Mouse (Mus musculus): ENCODE results near the gene Rgs9. TPM values are rescaled to one million over a fixed set of nuclear protein-coding genes. Genes with fewer than 3 reads are reported as not detected.

The Rgs9 gene
- polyA plus RNA-seq, 1 experiment from 2014 or later, result 3.3 TPM

DNA sequence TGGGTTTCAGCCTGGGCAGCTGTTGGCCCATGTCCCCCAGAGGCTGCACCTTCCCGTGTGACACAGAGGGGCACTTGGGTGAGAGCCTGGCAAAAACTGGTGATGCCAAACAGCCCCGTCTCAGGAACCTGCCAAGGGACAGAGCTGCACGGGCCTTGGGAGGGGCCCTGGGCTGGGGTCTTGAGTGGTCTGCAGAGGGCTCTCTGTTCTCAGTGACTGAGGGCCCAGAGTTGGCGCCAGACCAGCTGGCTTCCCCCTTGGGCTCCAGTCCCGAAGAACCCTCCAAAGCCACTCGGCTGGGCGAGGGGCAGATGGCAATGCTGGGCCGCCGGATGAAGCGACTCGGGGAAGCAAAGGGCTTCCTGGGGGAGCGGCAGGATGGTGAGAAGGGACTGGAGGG, 70.8 kb downstream of the Rgs9 start:
- Histone ChIP-seq H3K27me3 (no peaks in the 10 kb centered on the region), H3K9ac (no peak overlapping the region), H3K4me2 (no peak overlapping the region), H3K4me3 (no peak overlapping the region), H3K36me3 (no peaks in the 10 kb centered on the region), H3K4me1 (no peaks in the 10 kb centered on the region), H3K9me3 (no peaks in the 10 kb centered on the region), H3K27ac (no peak overlapping the region)
- WGBS, result 82% methylated on average over 12 of the region's 12 CpGs
- ATAC-seq (ENCODE audit: insufficient number of reproducible peaks, low FRiP score, low TSS enrichment, low read depth), result no peak

DNA sequence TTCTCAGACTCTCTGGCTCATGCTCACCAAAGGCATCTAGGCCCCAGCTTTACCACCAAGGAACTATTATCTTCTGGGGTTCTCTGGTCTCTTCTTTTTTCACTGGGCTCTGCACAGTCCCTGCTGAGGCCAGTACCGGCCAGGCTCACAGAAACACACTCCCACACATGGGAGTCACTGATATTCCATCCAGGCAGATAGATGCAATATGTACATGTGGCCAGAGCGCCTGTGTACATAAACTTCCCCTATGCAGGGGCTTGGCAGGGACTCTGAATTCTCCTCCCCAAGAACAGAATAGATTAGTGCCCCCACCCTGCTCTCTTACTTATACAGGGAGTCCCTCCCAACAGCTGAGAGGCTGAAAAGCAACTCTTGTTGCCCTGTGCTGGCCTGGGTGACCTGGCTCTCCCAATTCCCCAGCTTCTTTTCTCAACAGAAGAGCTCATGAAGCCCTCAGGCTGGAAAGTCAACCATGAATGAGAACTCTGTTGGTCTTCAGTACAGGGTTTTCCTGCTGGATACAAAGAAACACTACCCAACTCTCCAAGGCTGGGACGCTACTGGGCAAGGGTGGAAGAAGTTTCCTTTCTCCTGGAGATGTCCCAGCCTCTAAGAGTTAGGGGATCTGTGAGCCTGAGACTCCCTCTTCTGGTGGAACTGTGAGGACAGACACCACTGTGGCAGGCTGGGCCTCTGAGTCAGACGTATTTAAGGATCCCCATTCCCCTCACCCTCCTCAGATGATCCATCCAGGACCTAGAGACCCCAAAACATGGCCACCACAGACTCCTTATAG, 76.5 kb downstream of the Rgs9 start:
- no peak for ATAC-seq (ENCODE audit: insufficient number of reproducible peaks, low FRiP score, low TSS enrichment, low read depth)
- Histone ChIP-seq H3K27ac (no peak overlapping the region), H3K9ac (no peak overlapping the region), H3K4me2 (no peak overlapping the region), H3K9me3 (no peaks in the 10 kb centered on the region), H3K4me1 (peaks cover 8% of the 10 kb centered on the region; the same call in 1 of the 2 replicates), H3K4me3 (no peak overlapping the region), H3K36me3 (no peaks in the 10 kb centered on the region), H3K27me3 (no peaks in the 10 kb centered on the region)
- 36% methylated on average over 4 of the region's 4 CpGs for WGBS

DNA sequence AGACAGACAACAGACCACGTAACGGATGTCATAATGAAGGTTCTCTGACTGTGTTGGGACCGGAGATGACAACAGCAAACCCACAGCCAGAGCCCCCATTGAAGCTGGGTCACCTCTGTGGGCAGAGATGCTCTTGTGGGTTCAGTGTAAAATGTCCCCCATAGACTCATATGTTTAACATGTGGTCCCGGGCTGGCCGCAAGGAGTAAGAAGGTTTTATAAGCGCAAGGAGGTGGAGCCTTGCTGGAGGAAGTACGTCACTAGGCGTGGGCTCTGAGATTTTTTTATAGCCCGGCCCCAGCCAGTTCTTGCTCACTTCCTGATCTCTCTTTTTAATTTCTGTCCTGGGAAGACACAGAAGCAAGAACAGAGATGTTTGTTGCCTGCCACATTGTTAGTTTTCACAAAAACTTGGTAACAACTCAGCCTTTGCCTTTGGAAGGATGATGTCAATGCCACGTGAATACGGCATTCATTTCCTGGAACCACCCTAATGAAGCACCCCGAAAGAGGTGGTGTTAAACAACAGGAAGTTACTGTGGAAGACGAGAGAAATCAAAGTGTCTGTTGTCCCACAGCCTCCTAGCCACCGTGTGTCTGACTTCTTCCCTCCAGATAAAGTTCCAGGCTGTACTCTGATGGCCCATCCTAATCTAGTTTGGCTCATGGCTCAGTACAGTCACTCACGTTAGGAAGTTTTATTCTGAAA, 79.1 kb downstream of the Rgs9 start:
- no peak for ATAC-seq (ENCODE audit: insufficient number of reproducible peaks, low FRiP score, low TSS enrichment, low read depth)
- Histone ChIP-seq H3K9me3 (no peaks in the 10 kb centered on the region), H3K27me3 (no peaks in the 10 kb centered on the region), H3K9ac (no peak overlapping the region), H3K36me3 (no peaks in the 10 kb centered on the region), H3K4me3 (no peak overlapping the region), H3K4me1 (peaks cover 8% of the 10 kb centered on the region; the same call in 1 of the 2 replicates), H3K4me2 (no peak overlapping the region), H3K27ac (no peak overlapping the region)
- 63% methylated on average over 15 of the region's 15 CpGs for WGBS

DNA sequence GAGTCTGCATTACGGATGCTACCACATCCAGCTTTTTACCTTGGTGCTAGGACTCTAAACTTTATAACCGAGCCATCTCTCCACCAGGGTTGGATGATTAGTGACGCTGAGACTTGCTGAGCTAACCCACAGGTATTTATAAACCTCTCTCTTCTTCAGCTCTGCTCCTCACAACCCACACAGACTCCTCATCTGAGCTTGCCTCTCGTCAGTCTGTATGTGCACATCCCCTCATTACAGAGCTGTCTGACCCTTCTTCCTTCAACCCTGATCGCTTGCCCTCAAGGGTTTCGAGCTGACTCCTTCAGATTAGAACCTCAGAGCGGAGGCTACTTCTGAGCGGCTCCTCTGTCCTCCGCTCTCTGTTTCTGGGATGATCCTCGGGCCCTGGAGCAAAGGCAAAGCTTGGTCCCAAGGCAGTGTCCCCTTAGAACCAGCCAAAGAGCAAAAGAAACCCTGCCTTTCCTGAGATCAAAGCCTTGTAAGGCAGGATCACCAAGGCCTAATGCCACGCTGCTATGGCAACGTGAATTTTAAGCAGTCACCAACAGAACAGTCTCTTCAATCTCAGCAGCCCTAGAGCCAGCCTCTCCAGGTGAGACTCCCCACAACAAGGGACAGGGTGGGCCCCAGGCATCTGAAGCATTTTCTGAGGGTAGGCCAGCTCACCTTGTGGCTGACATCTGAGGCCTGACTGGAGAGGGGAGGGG, 79.9 kb downstream of the Rgs9 start:
- H3K9ac ChIP-seq, result no peak overlapping the region
- no peaks in the 10 kb centered on the region for H3K36me3 ChIP-seq
- no peak overlapping the region for H3K4me2 ChIP-seq
- ATAC-seq (ENCODE audit: insufficient number of reproducible peaks, low FRiP score, low TSS enrichment, low read depth), result no peak
- no peaks in the 10 kb centered on the region for H3K27me3 ChIP-seq
- H3K4me1 ChIP-seq, result peaks cover 8% of the 10 kb centered on the region; the same call in 1 of the 2 replicates
- no peak overlapping the region for H3K4me3 ChIP-seq
- H3K9me3 ChIP-seq, result no peaks in the 10 kb centered on the region
- WGBS, result 52% methylated on average over 12 of the region's 12 CpGs
- H3K27ac ChIP-seq, result no peak overlapping the region

DNA sequence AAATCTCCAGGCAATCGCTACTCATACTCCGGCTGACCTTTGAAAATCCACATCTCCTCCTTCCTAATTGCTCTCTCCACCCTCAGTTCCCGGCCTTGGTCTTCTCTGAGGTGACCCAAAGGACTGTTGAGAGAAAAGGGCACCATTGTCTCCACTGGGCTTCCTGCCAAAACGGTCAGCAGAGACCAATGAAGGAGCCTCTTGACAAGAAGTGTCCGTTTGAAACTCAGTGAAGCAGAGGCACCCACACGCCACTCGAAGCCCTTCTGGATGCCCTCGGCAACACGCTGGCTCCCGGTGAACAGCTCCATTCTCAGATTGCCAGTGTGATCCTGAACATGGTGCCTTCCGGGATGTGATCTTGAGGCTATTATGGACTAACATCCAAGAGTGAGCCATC, 87.2 kb downstream of the Rgs9 start:
- no peak overlapping the region for H3K27ac ChIP-seq
- H3K27me3 ChIP-seq, result no peaks in the 10 kb centered on the region
- 61% methylated on average over 11 of the region's 11 CpGs for WGBS
- no peak for ATAC-seq (ENCODE audit: insufficient number of reproducible peaks, low FRiP score, low TSS enrichment, low read depth)
- H3K4me2 ChIP-seq, result no peak overlapping the region
- H3K4me3 ChIP-seq, result no peak overlapping the region
- H3K4me1 ChIP-seq, result no peaks in the 10 kb centered on the region
- no peaks in the 10 kb centered on the region for H3K36me3 ChIP-seq
- H3K9ac ChIP-seq, result no peak overlapping the region
- H3K9me3 ChIP-seq, result no peaks in the 10 kb centered on the region

DNA sequence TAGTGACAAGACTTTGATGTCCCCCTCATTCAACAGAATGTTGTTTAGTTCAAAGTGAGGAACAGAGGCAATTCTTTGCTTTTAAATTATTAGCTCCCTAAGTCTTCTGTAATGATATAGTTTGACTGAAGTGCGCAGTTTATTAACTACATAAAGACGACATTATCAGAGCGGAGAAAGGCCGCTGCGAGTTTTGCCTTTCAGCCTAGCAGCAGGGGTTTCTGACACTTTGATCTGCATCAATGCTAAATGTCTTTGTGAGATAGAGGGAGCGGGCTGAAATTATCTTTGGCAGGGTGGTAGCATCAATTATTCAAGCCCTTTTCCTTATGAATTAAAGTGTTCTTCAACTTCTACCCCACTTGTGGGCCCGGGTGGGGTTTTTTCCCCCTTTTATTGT, 87.6 kb downstream of the Rgs9 start:
- H3K4me2 ChIP-seq, result no peak overlapping the region
- WGBS, result 50% methylated on average over 7 of the region's 7 CpGs
- ATAC-seq (ENCODE audit: insufficient number of reproducible peaks, low FRiP score, low TSS enrichment, low read depth), result no peak
- no peak overlapping the region for H3K27ac ChIP-seq
- no peaks in the 10 kb centered on the region for H3K27me3 ChIP-seq
- H3K9me3 ChIP-seq, result no peaks in the 10 kb centered on the region
- H3K4me1 ChIP-seq, result no peaks in the 10 kb centered on the region
- no peak overlapping the region for H3K9ac ChIP-seq
- no peaks in the 10 kb centered on the region for H3K36me3 ChIP-seq
- no peak overlapping the region for H3K4me3 ChIP-seq

DNA sequence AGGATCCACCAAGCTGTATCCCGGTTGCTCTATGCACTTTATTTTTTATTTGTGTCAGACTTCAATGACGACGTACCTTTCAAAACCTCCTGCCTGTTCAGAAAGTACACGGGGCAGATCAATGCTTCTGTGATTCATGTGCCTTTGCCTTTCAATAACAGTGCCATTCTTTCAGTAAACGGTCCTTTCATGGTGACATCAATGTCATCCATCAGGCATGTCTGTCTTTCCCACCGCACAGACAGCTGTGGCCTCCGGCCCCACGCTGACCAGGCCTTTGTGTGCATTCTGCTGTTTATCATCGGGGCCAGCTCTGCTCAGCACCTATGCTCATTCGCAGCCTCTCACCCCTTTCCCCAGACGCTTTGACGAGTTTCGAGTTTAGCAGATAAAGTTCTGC, 91.2 kb downstream of the Rgs9 start:
- no peaks in the 10 kb centered on the region for H3K4me1 ChIP-seq
- 44% methylated on average over 13 of the region's 13 CpGs for WGBS
- no peak overlapping the region for H3K4me3 ChIP-seq
- no peak overlapping the region for H3K4me2 ChIP-seq
- no peaks in the 10 kb centered on the region for H3K27me3 ChIP-seq
- no peaks in the 10 kb centered on the region for H3K9me3 ChIP-seq
- ATAC-seq (ENCODE audit: insufficient number of reproducible peaks, low FRiP score, low TSS enrichment, low read depth), result no peak
- H3K9ac ChIP-seq, result no peak overlapping the region
- no peaks in the 10 kb centered on the region for H3K36me3 ChIP-seq
- H3K27ac ChIP-seq, result no peak overlapping the region

DNA sequence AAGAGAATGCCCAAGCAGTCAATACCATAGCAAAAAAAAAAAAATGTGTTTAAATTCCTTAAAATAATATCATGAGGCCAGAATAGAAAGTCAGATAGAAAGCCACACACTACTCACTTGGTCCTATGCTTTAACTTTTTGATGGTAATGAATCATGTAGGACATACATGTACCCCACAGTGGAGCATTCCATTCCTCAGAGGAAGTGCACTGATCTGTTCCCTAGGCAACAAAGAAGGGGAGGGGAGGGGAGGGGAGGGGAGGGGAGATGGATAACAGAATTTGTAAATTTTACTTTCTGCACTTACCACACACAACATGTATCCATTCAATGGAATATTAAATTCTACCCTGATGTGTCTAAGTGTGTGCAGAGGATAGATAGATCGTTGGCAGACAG, 91.9 kb downstream of the Rgs9 start:
- 90% methylated on average over 1 of the region's 1 CpGs for WGBS

DNA sequence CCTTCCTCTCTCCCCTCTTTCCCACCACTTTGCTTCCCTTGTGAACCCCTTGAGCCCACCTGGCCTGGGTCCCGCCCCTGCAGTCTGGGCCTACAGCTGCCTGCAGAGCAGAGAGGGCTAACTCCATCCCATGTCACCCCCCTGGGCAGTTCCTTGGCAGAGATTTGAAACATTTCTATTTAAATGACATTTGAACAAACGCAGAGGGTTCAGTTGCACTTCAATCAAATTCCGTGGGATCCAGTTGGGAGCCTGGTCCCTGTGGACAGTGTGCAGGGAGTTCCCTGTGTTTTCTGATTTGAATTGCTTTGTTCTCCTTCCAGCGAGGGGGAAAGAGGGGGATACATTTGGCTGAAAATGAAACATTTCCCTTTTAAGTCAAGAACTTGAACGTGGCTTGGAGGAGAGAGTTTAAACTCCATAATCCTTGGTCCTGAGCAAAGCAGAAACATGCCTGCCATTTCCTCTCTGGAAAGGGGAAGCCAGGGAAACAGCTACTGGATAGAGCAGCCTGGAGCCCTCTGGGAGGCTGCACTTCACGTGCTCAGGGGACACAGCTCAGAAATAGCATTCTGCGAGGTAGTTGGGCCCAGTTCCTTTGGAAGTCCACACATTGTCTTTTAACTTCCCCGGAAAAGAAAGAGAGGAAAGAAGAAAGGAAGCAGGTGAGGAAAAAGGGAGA, 98.2 kb downstream of the Rgs9 start:
- Histone ChIP-seq H3K27ac (no peak overlapping the region), H3K36me3 (no peaks in the 10 kb centered on the region), H3K27me3 (0 out of 2 replicates have a peak, but pooled peaks cover 2% of the 10 kb centered on the region), H3K4me1 (peaks cover 9% of the 10 kb centered on the region), H3K9ac (no peak overlapping the region), H3K4me3 (no peak overlapping the region), H3K9me3 (no peaks in the 10 kb centered on the region), H3K4me2 (no peak overlapping the region)
- WGBS, result 20% methylated on average over 8 of the region's 8 CpGs
- ATAC-seq (ENCODE audit: insufficient number of reproducible peaks, low FRiP score, low TSS enrichment, low read depth), result no peak

More for the DNA sequence above, 91.9 kb downstream of the Rgs9 start:
- Histone ChIP-seq H3K4me2 (no peak overlapping the region), H3K27me3 (no peaks in the 10 kb centered on the region), H3K36me3 (no peaks in the 10 kb centered on the region), H3K27ac (no peak overlapping the region), H3K4me1 (no peaks in the 10 kb centered on the region), H3K9ac (no peak overlapping the region), H3K4me3 (no peak overlapping the region), H3K9me3 (no peaks in the 10 kb centered on the region)
- ATAC-seq (ENCODE audit: insufficient number of reproducible peaks, low FRiP score, low TSS enrichment, low read depth), result no peak

DNA sequence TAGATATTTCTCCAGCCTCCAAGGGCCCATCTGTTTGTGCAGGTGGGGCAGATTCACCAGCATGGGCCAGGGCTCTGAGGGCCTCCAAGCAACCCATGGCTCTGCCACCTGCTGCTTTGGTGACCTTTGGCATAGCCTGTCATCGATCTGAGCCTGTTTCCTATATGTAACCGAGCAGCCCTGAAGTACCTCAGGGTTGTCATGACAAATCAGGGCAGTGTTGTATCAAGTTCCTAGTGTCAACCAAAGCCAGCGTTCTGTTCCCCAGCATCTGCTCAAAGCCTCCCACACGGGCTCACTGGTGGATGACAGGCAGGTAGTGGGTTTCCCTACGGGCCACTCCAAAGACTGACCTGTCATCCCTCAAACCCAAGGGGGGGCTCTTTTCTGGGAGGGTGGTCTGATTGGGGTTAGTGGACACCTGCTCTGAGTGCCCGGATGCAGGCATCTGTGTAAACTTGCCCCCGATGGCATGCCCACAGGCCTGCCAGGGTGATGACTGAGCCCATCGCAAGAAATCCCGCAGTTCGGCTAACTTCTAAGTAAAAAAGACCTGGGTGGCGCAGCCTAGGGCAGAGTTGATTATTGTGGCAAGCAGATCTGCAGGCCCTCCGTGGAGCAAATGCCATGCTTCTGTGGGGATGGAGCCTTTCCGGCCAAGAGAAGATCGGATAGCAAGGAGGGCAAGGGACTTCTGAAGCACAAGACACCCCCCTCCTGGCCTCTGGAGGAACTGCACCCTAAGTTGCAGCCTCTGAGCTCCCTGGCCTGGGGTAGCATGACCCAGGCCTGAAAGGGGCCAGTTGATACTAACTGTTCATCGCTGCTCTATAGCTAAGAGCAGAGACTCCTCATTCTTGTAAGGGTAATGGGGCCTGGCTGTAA, 105.0 kb downstream of the Rgs9 start:
- 0 out of 2 replicates have a peak, but pooled peaks have one; percentile 19 for ATAC-seq (ENCODE audit: insufficient number of reproducible peaks, low FRiP score, low TSS enrichment, low read depth)
- peaks cover 5% of the 10 kb centered on the region; the same call in 1 of the 2 replicates for H3K27me3 ChIP-seq
- H3K27ac ChIP-seq, result no peak overlapping the region
- WGBS, result 40% methylated on average over 15 of the region's 15 CpGs
- peaks cover 5% of the 10 kb centered on the region; the same call in 1 of the 2 replicates for H3K4me1 ChIP-seq
- H3K9ac ChIP-seq, result no peak overlapping the region
- H3K4me3 ChIP-seq, result no peak overlapping the region
- H3K4me2 ChIP-seq, result no peak overlapping the region
- H3K36me3 ChIP-seq, result no peaks in the 10 kb centered on the region
- no peaks in the 10 kb centered on the region for H3K9me3 ChIP-seq

DNA sequence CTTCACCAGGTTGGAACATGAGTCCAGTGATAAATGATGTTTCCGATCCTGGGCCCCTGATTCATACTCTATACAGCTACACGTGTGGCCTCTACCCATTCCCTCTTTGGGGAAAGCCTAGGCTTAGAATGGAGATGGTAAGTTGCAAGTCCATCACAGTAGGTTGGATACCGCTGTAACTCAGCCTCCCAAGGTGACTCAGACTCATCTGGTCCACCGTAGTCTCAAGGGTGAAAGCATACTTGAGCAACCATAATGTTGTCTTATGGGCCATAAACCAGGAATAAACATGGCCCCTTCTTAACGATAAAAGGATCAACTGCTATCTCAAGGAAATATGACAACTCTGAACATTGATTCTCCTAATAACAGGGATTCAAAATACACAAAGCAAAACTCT, 109.7 kb downstream of the Rgs9 start:
- ATAC-seq (ENCODE audit: insufficient number of reproducible peaks, low FRiP score, low TSS enrichment, low read depth), result no peak
- H3K4me2 ChIP-seq, result no peak overlapping the region
- no peak overlapping the region for H3K9ac ChIP-seq
- 78% methylated on average over 5 of the region's 5 CpGs for WGBS
- no peaks in the 10 kb centered on the region for H3K36me3 ChIP-seq
- no peak overlapping the region for H3K27ac ChIP-seq
- peaks cover 9% of the 10 kb centered on the region for H3K4me1 ChIP-seq
- no peaks in the 10 kb centered on the region for H3K9me3 ChIP-seq
- peaks cover 3% of the 10 kb centered on the region; the same call in 1 of the 2 replicates for H3K27me3 ChIP-seq
- H3K4me3 ChIP-seq, result no peak overlapping the region

All from limb, embryonic 15.5 days (tissue).